Comparison of ENCODE assay signal across 9 mouse cellular contexts in genomic region chr4:82408463-82409404, GRCm38 (mm10).
DNase-seq lines count a peak whose midpoint lies in the region; ATAC-seq lines count a peak whose summit lies in the region.
"Had no signal": no experiment of that assay in that cellular context is flagged by ENCODE, and none has a peak within 500 bp of the region (broad histone marks: within the 10 kb centered on the region; RNA-seq: fewer than 3 reads in every experiment).

No protein-coding gene starts in this region.

- 0 out of 2 replicates have a peak overlapping the region, but pooled peaks have one; percentile 10 for H3K4me2 ChIP-seq in lung, embryonic 16.5 days (ENCODE audit: low read depth, low read length)
- H3K4me2 ChIP-seq in hindbrain, embryonic 16.5 days (ENCODE audit: low read length), result peak overlapping the region; percentile 43

- H3K9me3 ChIP-seq in lung, embryonic 16.5 days (ENCODE audit: control insufficient read depth, low read length), result no peaks in the 10 kb centered on the region
- H3K9me3 ChIP-seq in hindbrain, embryonic 16.5 days (ENCODE audit: control insufficient read depth, low read length), result no peaks in the 10 kb centered on the region

- H3K27me3 ChIP-seq in lung, embryonic 16.5 days (ENCODE audit: control insufficient read depth, insufficient read depth, low read depth, low read length), result no peaks in the 10 kb centered on the region
- no peaks in the 10 kb centered on the region for H3K27me3 ChIP-seq in hindbrain, embryonic 16.5 days (replicated peaks; ENCODE audit: control insufficient read depth, insufficient read depth, low read length)

- peaks cover 70% of the 10 kb centered on the region for H3K4me1 ChIP-seq in lung, embryonic 16.5 days (replicated peaks; ENCODE audit: control insufficient read depth, insufficient read depth, low read length)
- peaks cover 22% of the 10 kb centered on the region for H3K4me1 ChIP-seq in hindbrain, embryonic 16.5 days (ENCODE audit: control insufficient read depth, insufficient read depth, low read depth, low read length)

- peak; percentile 43 to 46 for DNase-seq in cerebellum, postnatal 14 days
- no peak for DNase-seq in cerebellum, adult 9-10 months
- no peak for DNase-seq in lung, postnatal 10 days
- DNase-seq in retina, postnatal 1 day, result peak; percentile 81
- no peak for DNase-seq in right cerebral cortex, postnatal 10 days (ENCODE audit: low spot score in 2 of 2)

- H3K9ac ChIP-seq in lung, embryonic 16.5 days (ENCODE audit: low read length), result peak overlapping the region; percentile 47
- H3K9ac ChIP-seq in hindbrain, embryonic 16.5 days (ENCODE audit: low read depth, low read length), result peak overlapping the region; percentile 38

- H3K36me3 ChIP-seq in lung, embryonic 16.5 days (ENCODE audit: control insufficient read depth, insufficient read depth, low read length), result no peaks in the 10 kb centered on the region
- H3K36me3 ChIP-seq in hindbrain, embryonic 16.5 days (ENCODE audit: control insufficient read depth, insufficient read depth, low read length), result no peaks in the 10 kb centered on the region

- peak overlapping the region; percentile 26 for H3K27ac ChIP-seq in lung, embryonic 16.5 days (ENCODE audit: low read length)
- peak overlapping the region; percentile 23; the same call in 1 of the 2 replicates for H3K27ac ChIP-seq in hindbrain, embryonic 16.5 days (ENCODE audit: low read depth, low read length)
- H3K27ac ChIP-seq: macrophage had no signal

- ATAC-seq in lung, embryonic 16.5 days (ENCODE audit: low read depth), result no peak
- peak; percentile 13; the same call in 1 of the 2 replicates for ATAC-seq in hindbrain, embryonic 16.5 days
- ATAC-seq in CD4-positive, CD25-positive, alpha-beta regulatory T cell, adult 4 months, result no peak

- H3K4me3 ChIP-seq in lung, embryonic 16.5 days (ENCODE audit: low read length), result no peak overlapping the region
- H3K4me3 ChIP-seq in hindbrain, embryonic 16.5 days (ENCODE audit: low read length), result peak overlapping the region; percentile 4; the same call in 1 of the 2 replicates

- 53% methylated on average over 22 of the region's 22 CpGs for WGBS in lung, embryonic 16.5 days
- 34% methylated on average over 22 of the region's 22 CpGs for WGBS in hindbrain, embryonic 16.5 days

Comparison
In these comparisons a context has a peak if more than half of its experiments do, and no peak if none do; other contexts are left out.
1. DNase-seq: peak in cerebellum, postnatal 14 days (2 of 2) and retina, postnatal 1 day (single experiment); none in cerebellum, adult 9-10 months (single experiment), lung, postnatal 10 days (single experiment) and right cerebral cortex, postnatal 10 days (0 of 2).